Mouse (Mus musculus): ENCODE data around the gene Rabac1. TPM values are rescaled to one million over a fixed set of nuclear protein-coding genes. Genes with fewer than 3 reads are reported as not detected.

Gene Rabac1
- total RNA-seq, 2 experiments from 2014 or later: 285 to 315 TPM

GRCm38 (mm10) chr7:24947316-24948048 is 25.1 kb downstream of the Rabac1 start:
- intact Hi-C loops (cut with DNase I): no loop called here
- no peak for DNase-seq (ENCODE audit: low spot score)

DNA sequence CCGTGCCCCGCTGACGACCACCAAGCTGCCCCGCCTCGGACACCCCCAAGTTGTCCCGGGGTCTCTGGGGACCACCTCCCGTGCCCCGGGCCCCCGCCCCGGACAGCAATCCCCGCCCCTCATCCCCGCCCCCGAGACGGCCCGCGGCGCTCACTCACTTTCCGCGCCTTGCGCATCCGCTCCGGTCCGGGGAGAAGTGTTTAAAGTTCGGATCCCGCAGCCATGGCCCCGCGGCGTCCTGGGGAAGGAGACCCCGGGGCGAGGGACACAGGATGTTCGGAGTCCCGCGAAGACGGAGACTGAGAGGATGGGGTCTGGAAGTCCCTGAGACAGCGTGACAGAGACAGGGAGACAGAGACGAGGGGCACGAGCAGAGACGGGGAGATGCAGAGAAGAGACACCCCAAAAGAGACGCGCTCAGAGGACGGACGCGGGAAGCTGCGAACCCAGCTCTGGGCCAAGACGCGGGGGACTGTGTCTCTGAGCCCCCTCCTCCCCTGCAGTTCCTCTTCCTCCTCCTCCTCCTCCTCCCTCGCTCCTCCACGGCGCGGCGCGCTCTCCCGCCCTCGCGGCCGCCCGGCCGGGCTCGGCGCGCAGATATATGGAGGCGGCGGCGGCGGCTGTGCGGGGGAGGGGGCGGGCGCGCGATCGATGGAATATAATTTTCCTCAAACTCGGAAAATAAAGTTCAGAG is 28.1 kb downstream of the Rabac1 start, which contains the start of gene Gm4881:
Gene Gm4881 (minus strand): TSS at position 238 of the 694 bp plus-strand sequence.
- DNase-seq (ENCODE audit: low spot score): no peak
- intact Hi-C loops (cut with DNase I): no loop called here

DNA sequence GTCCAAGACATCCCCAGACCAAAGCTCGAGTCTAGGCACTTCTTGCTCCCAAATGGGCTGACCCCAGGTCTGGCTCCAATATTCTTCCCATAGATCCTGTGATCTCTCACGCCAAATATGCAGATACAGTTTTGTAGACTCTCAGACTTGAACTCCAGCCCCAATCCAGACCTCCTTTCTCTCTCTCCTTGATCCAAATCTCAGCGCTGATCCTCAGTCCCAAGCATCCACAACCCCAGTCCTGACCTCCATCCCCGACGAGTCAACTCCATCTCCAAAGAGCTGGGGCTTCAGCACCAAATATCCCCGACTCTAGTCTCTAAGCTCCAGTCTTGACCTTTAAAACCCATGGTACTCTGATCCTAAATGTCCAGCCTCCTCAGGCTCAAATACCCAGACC is 28.9 kb downstream of the Rabac1 start:
- no peak for DNase-seq (ENCODE audit: low spot score)
- intact Hi-C loops (cut with DNase I): no loop called here

DNA sequence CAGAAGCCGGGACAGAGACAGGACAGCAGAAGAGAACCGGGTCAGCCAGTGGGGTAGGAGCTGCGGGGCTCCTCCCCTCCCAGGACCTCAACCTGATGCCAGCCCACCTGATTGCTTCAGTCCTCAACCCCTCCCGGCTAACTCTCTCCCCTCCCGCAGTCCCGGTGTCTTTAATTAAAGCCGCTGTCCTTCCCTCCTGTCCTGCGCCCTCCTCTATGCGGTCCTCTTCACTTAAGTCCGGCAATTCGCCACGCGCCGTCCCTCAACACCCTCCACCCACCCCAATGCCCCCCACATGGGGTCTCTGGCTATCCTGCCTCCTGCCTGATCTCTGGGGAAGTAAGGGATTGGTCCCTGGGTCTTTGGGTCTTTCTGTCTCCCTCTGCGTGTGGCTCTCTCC is 40.9 kb downstream of the Rabac1 start:
- intact Hi-C loops (cut with DNase I): no loop called here
- no peak for DNase-seq (ENCODE audit: low spot score)

- intact Hi-C loops (cut with DNase I): no loop called here
- no peak for DNase-seq (ENCODE audit: low spot score)
These were observed 42.1 kb downstream of the Rabac1 start for GRCm38 (mm10) chr7:24930475-24930874.

Small RNAs within 50 kb of the gene (microRNA-seq; reads per million reads assigned to microRNA genes)
- gene Mir7046 (1.4 reads per million), gene Mir7047 (not detected)

Other genes starting within 250 kb of the Rabac1 start
- gene Gm4763, start 245.8 kb downstream of the Rabac1 start, total RNA-seq (2021): not detected
- gene Cd177, start 212.4 kb downstream of the Rabac1 start, total RNA-seq (2021): under 1 TPM in 1 of 2 experiments, not detected in 1; 0.08 TPM
- not detected for gene Ceacam10, start 195.5 kb downstream of the Rabac1 start, total RNA-seq (2021)
- gene Gm9844, start 110.5 kb downstream of the Rabac1 start, total RNA-seq (2021): not detected
- not detected for gene Lypd4, start 102.8 kb downstream of the Rabac1 start, total RNA-seq (2021)
- not detected for gene Dmrtc2, start 102.7 kb downstream of the Rabac1 start, total RNA-seq (2021)
- 100 to 1,000 TPM; 493 to 532 TPM for gene Rps19, start 88.4 kb downstream of the Rabac1 start, total RNA-seq (2021)
- gene Cd79a, start 75.4 kb downstream of the Rabac1 start, total RNA-seq (2021): 1 to 10 TPM in 1 of 2 experiments, under 1 TPM in 1; 0.96 to 2.0 TPM
- gene Arhgef1, start 69.8 kb downstream of the Rabac1 start, total RNA-seq (2021): 10 to 100 TPM; 47.8 to 51.8 TPM
- gene Gm4881, start 28.3 kb downstream of the Rabac1 start, total RNA-seq (2021): not detected
- gene Atp1a3, start 33.2 kb upstream of the Rabac1 start, total RNA-seq (2021): under 1 TPM; 0.47 to 0.67 TPM
- gene Grik5, start 99.6 kb upstream of the Rabac1 start, total RNA-seq (2021): 1 to 10 TPM; 4.5 to 4.8 TPM
- 1 to 10 TPM; 9.8 to 9.9 TPM for gene Zfp574, start 99.8 kb upstream of the Rabac1 start, total RNA-seq (2021)
- under 1 TPM; 0.60 to 0.61 TPM for gene Pou2f2, start 207.0 kb upstream of the Rabac1 start, total RNA-seq (2021)
- gene Dedd2, start 247.9 kb upstream of the Rabac1 start, total RNA-seq (2021): 10 to 100 TPM; 13.6 to 20.2 TPM
- 1 to 10 TPM; 8.0 to 9.1 TPM for gene Zfp526, start 248.7 kb upstream of the Rabac1 start, total RNA-seq (2021)